Mouse (Mus musculus): ENCODE results near the gene Pdxdc1.

- TF ChIP-seq CTCF (conservative IDR thresholded peaks at IDR 0.05; ENCODE audit: low read length) (no peak), NANOG (IDR thresholded peaks at IDR 0.05; ENCODE audit: borderline replicate concordance, low read length) (peak; percentile 97)
Measured at GRCm38 (mm10) chr16:13785932-13786331, 117.0 kb downstream of the Pdxdc1 start.

Measured in E14TG2a.4 (cell line).